Mouse (Mus musculus) testis, postnatal 14 days (tissue): ENCODE data around the gene Fanci.

Source experiments
- DNase-seq: peaks from one replicate; pipeline ENCODE4 v3.0.0; 2021; ENCODE audit warnings: low spot score

Fanci gene

DNA sequence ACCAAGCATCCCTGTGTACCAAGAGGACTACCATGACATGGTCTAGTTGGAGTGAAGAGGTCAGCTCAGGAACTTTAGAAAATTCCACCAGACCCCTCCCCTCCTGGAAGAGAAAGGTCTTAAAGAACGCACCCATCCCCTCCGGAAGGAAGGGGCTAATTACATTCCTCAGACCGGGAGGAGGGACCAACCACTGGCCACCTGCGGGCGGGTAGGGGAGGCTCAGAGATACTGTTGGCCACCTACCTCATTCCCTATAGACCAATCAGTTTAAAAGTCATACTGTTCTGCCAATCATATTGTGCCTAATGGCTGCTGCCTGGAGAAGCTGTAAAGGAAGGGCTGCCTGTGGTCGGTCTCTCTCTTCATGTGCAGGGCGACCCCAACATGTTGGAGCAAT is 3.7 kb upstream of the Fanci start:
- no peak for DNase-seq

GRCm38 (mm10) chr7:79388671-79389206 is 3.0 kb upstream of the Fanci start:
- no peak for DNase-seq

DNA sequence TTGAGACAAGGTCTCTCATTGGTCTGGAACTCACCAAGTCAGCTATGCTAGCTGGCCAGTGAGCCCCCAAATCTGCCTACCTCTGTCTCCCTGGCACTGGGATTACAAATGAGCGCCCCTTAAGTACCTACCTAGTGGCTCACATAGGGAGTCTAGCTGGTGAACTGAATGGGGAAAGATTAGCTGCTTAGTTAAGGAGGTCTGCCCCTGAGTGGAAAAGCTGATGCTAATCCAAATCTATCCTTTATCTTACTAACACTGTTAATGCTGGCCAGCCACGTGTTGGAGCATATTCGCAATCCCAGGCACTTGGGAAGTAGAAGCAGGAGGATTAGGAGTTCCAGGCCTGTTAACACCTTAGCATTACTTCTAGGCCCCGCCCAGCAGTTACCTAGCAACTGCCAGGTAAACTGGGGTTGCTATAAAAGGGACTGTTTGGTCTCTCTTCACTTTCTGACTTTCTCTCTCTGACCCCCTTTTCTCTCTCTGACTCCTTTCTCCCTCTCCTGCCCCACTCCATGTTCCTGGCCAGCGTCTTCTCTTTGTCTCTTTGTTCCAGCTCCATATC is 1.5 kb upstream of the Fanci start:
- DNase-seq = no peak

DNA sequence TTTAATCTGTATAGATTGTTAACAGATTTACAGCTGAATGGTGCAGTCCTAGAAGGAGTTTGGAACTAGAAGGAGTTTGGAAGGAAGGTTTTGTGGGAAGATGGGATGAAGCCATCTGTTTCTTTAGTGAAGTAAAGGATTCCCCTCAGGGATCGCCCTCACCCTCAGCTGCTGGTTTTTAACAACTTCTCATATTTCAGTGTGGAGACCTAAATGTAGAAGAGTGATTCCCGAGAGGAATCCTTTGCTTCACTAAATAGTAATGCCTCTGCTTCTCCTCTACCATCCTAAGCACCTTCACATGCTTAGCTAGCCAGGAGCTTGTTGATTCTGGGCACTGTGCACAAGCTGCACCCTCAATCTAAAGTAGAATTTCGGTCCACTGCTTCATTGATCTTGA is 258 bp upstream of the Fanci start:
- no peak for DNase-seq

DNA sequence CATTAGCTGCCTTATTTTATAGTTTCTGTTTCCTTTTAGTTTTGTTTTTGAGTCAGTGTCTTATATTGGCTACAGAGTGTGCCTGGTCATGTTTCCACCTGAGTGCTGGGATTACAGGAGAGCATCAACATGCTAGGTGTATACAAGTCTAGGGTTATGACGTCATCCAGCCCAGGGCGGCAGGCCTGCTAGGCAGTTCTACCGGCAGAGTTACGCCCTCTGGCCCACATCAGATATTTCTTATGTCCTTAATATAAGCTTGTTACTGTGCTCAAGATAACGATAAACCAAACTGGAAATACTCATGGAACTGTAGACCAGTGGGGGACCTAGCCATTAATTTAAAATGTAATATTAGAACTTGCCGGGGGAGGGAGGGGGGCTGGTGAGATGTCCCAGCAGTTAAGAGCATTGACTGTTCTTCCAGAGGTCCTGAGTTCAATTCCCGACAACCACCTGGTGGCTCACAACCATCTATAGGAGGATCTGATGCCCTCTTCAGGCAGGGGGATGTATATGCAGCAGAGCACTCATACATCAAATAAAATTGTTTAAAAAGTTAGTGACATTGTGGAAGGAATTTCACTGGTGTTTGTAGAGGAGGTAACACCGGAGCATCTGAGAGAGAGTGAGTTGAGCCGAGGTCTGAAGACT is 1.3 kb downstream of the Fanci start:
- DNase-seq = no peak

- DNase-seq = no peak
Measured at GRCm38 (mm10) chr7:79393924-79394323, 2.2 kb downstream of the Fanci start.

DNA sequence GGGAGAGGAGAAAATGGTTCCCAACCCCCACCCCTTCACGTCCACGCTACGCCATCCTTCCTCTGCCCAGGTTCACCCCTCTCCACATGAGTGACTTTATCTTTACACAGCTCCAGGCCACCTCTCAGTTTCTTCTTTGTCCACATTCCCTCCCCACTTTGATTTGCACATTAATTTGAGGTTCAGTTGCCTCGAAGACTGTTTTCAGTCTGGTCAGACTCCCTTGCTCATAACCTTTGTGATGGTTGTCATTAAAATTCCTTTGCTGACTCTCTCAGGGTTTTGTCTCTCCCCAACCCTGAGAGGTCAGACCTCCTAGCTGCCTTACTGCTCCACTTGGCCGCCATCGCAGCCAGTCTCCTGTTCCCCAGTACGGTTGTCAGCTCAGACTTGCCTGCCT is 2.9 kb downstream of the Fanci start:
- no peak for DNase-seq

DNA sequence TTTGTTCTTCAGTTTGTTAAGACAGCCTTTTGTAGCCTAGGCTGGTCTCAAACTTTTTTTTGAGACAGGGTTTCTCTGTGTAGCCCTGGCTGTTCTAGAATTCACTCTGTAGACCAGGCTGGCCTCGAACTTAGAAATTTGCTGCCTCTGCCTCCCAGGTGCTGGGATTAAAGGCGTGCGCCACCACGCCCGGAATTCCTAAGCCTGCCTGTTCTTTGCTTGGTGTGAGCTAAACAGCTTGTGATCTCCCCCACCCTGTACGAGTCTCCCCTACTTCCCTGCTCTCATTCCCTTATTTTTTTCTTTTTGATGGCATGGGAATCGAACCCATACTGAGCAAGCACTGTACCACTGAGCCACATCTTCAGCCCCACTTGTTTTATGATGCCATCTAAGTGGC is 3.5 kb downstream of the Fanci start:
- no peak for DNase-seq

DNA sequence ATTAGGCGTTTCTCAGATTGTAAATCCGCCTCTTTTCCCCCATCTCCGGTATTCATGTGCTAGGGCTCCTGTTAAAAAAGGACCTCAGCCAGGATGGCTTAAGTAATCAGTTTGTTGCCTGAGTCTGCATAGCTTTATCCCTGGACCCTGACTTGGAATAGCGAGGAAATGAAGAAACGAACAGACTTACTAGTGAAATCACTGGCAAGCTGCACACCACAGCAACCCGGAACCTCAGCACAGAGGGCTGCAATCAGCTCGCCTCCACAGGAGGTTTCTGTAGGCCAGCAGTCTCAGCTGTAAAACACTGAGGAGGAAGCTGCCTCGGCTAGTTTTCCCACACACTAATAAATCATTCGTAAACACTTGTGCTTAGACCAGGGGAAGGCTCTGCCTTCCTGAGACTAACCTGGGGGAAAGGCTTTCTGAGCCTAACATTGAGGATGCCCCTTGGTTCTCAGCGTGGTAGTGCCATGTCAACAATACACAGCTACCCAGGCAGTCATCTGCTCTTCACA is 5.8 kb downstream of the Fanci start:
- no peak for DNase-seq

- DNase-seq = no peak
Measured at GRCm38 (mm10) chr7:79398426-79398825, 6.7 kb downstream of the Fanci start.

GRCm38 (mm10) chr7:79398971-79399370 is 7.2 kb downstream of the Fanci start:
- DNase-seq = no peak

- no peak for DNase-seq
Measured at GRCm38 (mm10) chr7:79400296-79400695, 8.6 kb downstream of the Fanci start.

DNA sequence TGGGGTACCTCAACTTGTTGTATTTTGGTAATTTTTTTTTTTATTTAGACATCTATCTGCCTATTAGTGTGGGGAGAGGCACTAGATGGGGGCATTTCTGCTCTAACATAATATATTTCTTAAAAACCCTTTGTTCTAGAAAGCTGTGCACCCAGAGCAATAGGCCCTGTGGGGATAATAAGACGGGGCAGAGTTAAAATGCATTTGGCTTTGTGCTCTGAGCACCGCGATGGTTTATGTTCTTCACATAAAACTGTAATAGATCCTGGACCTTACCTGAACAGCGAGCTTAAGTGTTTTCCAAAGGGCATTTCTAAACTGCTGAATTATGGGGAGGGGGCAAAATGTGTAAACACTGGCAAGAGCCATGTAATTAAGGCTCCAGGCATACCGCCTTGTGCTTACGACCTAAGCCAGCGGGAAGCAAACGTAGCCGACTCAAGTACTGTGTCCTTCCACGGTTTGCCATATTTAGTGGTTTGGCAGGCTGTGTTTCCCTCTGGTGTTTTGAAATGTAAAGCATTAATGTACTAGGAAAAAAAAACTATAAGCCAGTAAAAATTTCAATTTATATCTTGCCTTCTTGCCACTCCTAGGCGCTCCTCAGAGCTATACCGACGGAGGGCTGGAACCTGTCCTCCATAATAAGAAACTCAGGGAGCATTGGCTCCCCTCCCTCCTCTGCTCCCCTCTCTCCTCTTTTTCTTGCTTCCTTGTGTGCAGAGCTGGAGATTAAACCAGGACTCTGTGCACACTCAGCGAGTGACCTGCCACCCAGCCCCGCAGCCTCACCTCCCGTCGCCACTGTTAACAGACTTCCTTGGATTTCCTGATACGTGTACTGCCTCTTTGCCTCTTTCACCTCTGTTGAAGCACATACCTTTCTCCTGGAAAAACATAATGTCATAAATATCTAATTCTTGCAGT is 23.0 kb downstream of the Fanci start:
- DNase-seq = no peak

DNA sequence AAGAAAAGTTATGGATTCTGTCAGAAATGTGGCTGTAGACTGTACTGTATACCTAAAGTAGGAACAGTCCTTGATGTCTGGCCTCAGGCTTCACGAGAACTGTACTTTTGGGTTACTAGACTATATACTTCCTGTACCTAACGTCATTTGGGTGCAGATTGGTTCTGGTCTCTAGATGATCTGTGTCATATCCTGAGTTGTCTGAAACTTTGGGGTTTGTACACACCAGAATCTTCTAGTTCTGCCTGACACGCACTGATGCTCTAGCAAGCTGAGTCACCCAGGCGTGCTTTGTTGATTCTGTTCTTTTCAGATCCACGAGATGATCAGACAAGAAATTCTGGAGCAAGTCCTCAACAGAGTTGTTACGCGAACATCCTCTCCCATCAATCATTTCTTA is 28.2 kb downstream of the Fanci start:
- no peak for DNase-seq

DNA sequence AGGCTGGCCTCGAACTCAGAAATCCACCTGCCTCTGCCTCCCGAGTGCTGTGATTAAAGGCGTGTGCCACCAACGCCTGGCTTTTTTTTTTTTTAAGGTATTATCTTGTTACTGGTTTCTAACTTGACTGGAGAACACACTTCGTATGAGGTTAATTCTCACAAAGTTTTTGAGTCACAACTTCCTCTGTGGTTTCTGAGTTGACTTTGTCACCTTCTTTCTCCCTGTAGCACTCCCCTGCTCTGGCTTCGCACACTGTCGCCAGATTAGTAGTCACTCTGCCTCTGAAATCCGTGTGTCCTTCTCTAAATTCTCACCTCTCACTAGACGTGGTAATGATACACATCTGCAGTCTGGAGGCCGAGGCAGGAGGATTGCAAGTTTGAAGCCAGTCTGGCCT is 31.1 kb downstream of the Fanci start:
- DNase-seq = no peak

DNA sequence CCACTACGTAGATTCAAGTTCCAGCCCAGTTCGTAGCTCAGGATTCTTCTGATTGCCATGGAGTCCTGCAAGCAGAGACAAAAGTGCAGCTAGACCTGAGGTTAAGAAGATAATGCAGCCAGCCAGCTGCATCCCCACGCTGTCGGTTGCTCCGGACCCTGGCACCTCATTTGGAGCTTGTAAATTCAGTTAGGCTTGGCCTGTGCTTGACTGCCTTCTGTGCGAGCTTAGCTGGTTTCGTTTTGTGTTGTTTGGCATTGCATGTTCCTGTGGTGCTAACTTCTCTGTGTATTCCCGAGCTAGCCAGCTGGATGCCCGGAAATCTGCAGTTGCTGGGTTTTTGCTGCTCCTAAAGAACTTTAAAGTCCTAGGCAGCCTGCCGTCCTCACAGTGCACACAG is 34.1 kb downstream of the Fanci start:
- DNase-seq = no peak

GRCm38 (mm10) chr7:79428243-79428642 is 36.5 kb downstream of the Fanci start:
- DNase-seq = no peak

GRCm38 (mm10) chr7:79440035-79440434 is 48.3 kb downstream of the Fanci start:
- no peak for DNase-seq

- DNase-seq = no peak
Measured at GRCm38 (mm10) chr7:79447048-79447447, 55.3 kb downstream of the Fanci start.

DNA sequence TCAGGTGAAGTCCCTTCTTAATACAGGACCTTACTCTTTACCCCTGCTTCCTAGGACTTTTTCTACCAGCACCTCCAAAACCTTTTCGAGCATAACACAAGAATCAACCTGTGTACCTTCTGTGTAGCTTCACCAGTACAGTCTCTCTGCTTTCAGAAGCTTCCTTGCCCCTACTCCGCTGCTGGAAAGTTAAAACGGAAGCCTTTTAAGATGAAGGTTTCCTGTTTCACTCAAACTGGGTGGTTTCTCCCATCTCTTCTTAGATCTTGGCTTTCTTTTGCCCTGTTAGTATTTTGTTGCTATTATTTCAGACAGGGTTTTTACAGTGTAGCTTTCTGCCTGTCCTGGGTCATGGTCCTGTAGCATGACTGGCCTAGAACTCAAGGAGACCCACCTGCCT is 55.8 kb downstream of the Fanci start:
- DNase-seq = no peak

DNA sequence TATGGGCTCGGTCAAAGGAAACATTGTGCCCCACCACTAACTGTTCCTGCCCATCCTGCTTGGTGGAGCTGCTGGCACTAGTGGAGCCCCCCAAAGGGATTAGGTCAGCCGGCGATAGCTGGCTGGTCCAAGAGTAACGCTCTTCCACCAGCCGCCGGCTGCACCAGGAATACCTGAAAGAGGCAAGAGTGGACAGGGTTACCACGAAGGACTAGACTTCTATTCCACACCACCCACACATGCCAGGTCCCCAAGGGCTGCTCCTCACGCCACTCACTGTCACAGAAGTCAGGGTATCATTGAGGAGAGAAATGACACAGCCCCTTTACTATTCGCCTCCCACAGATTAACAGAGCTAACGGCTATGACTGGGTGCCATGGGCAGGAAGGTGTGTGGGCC is 70.0 kb downstream of the Fanci start:
- DNase-seq = no peak

DNA sequence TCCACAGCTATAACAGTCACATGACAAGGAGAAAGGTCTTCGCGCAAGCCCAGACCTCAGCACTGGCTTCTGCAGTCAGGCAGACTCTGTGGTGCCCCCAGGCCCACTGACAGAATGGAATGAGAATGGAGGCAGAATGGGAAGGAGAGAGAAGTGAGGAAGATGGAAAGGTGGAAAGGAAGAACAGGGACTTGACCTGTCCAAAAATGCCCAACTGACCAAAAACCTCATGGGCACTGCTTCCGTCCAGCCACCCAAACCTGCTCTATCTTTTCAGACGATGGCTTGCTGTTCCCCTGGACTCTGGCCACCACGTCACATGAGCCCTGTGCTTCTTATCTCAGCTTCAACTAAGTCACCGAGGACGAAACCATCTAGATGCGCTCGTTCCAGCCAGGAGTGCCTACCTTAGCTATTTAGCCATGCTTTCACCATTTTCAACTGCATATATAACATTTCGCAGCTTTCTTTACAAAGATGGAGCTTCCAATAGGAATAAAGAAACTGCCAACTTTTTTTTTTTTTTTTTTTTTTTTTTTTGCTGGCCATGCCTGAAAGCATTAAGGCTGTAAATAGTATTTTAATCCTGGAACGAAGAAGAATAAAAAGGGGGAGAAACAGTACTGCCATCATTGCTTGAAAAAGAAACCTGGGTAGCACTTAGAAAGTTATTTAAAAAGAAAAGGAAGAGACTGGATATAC is 71.8 kb downstream of the Fanci start:
- DNase-seq = no peak
